Mouse (Mus musculus) T-helper 2 cell (primary cell): ENCODE measurements around the gene Prrg1.

Experiments used
- in situ Hi-C: fragments of 300-600 bp; cut with MboI, MseI; formaldehyde crosslinking; loops from one replicate; pipeline ENCODE4 v1.15.1; 2025; ENCODE audit warnings: high pct_unique_total_duplicates

The Prrg1 gene

GRCm38 (mm10) chrX:78583202-78584004 lies at the start of gene Prrg1:
Gene Prrg1 (minus strand): TSS chrX:78583896.
- in situ Hi-C loops = no loop called here

DNA sequence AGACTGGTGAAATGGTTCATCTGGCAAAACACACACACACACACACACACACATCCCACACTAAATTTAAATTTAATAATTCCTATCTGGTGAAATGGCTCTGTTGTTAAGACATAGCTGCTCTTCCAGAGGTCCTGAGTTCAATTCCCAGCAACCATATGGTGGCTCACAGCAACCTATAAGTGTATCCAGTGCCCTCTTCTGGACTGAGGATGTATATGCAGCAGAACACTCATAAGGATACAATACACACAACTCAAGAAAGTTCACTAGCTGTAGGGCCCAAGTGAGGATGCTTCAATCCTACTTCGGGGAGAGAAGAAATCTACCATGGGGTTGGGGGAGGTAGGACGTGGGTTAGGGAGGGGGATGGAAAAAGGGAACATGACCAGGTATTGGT lies 22.1 kb upstream of the Prrg1 start:
- in situ Hi-C loops = loop anchor here (10.0 kb wide), 1 partner anchor 131 kb away; no protein-coding TSS in a partner anchor

DNA sequence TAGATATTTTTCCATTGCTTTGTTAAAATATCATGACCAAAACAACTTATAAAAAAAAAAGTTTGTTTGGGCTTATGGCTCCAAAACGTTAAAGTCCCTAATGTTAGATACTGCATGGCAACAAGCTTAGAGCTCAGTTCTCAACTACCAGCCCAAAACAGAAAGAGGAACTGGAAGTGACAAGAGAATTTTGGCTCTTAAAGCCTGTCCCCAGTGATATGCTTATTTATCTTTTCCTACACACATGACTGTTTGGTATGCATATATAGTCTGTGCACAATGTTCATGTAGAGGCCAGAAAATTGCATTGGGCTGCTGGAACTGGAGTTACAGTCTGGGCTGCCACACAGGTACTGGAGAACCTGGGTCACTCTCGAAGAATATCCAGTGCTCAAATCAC lies 9.4 kb upstream of the Prrg1 start:
- in situ Hi-C loops = no loop called here

DNA sequence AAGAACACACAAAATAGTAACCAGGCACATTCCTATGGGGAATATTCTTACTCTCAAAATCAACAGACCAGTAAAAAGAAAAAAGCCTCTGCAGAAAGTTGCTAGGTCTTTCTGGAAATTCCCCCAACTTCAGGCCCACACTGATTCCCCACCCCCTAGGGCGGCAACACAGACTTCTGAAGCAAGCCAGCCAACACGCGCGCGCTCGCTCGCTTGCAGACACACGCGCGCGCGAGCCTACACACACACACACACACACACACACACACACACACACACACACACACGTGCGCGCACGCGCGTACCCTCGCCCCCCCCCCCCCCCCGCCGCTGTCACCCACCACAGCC lies 868 bp downstream of the Prrg1 start:
- in situ Hi-C loops = no loop called here

GRCm38 (mm10) chrX:78563451-78563850 lies 20.2 kb downstream of the Prrg1 start:
- in situ Hi-C loops = no loop called here

DNA sequence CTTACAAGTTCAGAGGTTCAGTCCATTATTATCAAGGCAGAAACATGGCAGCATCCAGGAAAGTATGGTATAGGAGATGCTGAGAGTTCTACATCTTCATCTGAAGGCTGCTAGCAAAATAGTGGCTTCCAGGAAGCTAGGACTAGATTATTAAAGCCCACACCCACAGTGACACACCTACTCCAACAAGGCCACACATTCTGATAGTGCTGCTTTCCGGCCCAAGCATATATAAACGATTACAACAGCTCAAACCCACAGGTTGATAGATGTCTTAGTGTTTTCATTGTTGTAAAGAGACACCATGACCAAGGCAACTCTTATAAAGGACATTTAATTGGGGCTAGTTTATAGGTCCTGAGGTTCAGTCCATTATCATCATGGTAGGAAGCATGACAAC lies 30.3 kb downstream of the Prrg1 start:
- in situ Hi-C loops = no loop called here

GRCm38 (mm10) chrX:78552704-78553103 lies 31.0 kb downstream of the Prrg1 start:
- in situ Hi-C loops = no loop called here

- in situ Hi-C loops = no loop called here
Measured at GRCm38 (mm10) chrX:78547696-78548095, 36.0 kb downstream of the Prrg1 start.

DNA sequence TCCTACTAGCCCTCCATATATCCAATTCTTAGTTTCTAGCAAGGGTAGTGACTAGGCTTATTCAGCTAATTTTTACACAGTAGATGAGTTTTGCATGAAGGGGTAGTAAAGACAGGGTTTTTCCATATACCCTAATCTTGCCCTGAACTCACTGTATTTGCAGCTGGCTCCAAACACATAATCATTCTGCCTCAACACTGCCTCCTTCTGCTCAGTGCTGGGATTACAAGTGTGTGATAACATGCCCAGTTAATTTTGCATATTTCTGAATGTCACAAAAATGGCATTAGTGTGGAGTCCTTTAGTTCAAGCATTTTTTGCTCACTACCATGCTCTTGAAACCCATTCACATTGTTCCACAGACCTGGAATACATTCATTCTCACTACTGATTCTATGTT lies 44.0 kb downstream of the Prrg1 start:
- in situ Hi-C loops = no loop called here

DNA sequence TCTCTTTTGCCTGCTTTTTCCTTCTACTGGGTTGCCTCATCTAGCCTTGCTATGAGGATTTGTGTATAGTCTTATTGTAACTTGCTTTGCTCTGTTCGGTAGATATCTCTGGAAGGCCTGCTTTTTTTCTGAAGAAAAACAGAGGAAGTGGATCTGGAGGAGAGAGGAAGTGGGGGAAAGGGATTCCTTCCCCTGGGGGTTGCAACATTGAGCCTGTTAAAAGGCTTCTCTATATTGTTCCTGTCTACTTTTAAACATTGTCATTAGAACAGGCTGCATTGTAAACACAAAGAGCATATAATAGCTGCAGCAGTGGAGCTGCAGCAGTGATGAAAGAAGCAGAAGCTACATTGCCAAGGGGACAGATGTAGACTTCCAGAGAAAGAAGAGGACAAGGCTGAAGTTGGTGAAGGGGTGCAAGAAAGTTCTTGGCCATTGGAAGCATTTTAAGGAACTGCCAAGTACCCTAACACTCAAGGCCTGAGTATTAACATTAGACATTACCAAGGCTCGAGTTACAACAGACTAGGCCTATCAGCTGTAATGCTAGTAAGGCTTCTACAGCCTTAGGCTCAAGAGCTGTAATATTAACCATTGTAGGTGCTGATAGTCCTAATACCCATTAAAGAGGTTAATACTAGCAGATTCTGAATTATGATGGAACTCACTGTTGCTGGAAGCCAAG lies 44.9 kb downstream of the Prrg1 start:
- in situ Hi-C loops = no loop called here

DNA sequence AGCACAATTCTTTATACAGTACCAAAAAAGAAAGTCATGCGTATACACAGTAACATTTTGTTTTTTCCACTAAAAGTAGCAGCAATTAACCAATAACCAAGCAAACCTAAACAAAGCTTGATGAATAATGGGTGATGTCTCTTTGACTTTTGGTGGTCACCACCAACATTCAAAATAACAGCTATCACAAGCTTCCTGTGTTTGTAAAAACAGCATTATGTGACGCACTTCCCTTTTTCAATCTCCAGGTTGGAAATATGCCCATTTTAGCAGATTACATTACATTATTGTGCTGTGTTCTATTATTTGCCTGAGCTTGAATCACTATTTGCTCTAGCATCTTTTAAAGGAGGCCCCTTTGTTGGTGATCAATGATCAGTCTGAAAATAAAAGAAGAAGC lies 65.4 kb downstream of the Prrg1 start:
- in situ Hi-C loops = no loop called here

GRCm38 (mm10) chrX:78482987-78483386 lies 100.7 kb downstream of the Prrg1 start:
- in situ Hi-C loops = no loop called here

GRCm38 (mm10) chrX:78479710-78480109 lies 104.0 kb downstream of the Prrg1 start:
- in situ Hi-C loops = loop anchor here (10.0 kb wide), 1 partner anchor 125 kb away; no protein-coding TSS in a partner anchor

- in situ Hi-C loops = no loop called here
Measured at GRCm38 (mm10) chrX:78434357-78434756, 149.3 kb downstream of the Prrg1 start.

- in situ Hi-C loops = loop anchor here (10.0 kb wide), 1 partner anchor 1839 kb away; no protein-coding TSS in a partner anchor
Measured at GRCm38 (mm10) chrX:78403346-78403745, 180.3 kb downstream of the Prrg1 start.
